Mouse (Mus musculus): ENCODE measurements at regions not wholly inside any gene's neighbourhood (a gene's known extent, or its start where the extent isn't known, plus 50 kb on each side); places are given as distances from the start of the nearest gene placed in this dataset.

DNA sequence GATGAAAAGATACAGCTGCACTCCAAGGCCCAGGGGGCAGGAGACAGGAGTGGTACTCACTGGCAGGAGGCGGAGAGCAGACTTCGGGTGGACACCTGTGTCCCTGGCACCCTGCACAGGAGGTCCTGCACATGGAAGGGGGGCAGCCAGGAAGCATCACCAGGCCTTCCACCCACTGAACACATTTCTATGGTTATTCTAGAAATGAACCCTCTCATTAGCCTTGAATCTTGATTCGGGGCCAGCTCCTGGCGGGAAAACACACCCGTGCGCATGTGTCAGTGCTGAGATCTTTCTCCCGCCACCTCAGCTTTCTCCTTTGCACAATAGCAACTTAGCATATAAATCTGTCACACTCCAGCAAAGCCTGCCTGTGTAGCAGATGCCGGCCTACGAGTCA lies 58.3 kb upstream of the 2410004P03Rik start:
- TF ChIP-seq CTCF (IDR thresholded peaks at IDR 0.05 in 2 of 3, conservative IDR thresholded peaks at IDR 0.05 in 1 of 3; ENCODE audit: control insufficient read depth in 1 of 3, insufficient read depth in 1 of 3, low read depth in 2 of 3, low read length in 3 of 3, poor library complexity in 1 of 3, severe bottlenecking in 1 of 3): no peak
- no peak for TF ChIP-seq POLR2A (IDR thresholded peaks at IDR 0.05; ENCODE audit: control insufficient read depth in 1 of 2, insufficient read depth in 1 of 2, low read depth in 1 of 2, low read length in 2 of 2, poor library complexity in 1 of 2)
- TF ChIP-seq EP300 (IDR thresholded peaks at IDR 0.05; ENCODE audit: low read depth in 1 of 2, low read length in 2 of 2): no peak
- no peak for TF ChIP-seq MEF2A (IDR thresholded peaks at IDR 0.05; ENCODE audit: extremely low read depth, insufficient replicate concordance, low read depth, low read length, poor library complexity, severe bottlenecking)
- TF ChIP-seq NRF1 (IDR thresholded peaks at IDR 0.05; ENCODE audit: insufficient read depth, low read depth, low read length, poor library complexity, severe bottlenecking): no peak
- no peak for TF ChIP-seq ZC3H11A (IDR thresholded peaks at IDR 0.05; ENCODE audit: low read depth, low read length)
- TF ChIP-seq ELF1 (IDR thresholded peaks at IDR 0.05; ENCODE audit: low read depth, low read length): no peak
- no peak for TF ChIP-seq ETS1 (IDR thresholded peaks at IDR 0.05; ENCODE audit: low read depth, low read length)
- no peak for TF ChIP-seq ZMIZ1 (IDR thresholded peaks at IDR 0.05; ENCODE audit: low read depth, low read length)
- no peak for TF ChIP-seq MAZ (IDR thresholded peaks at IDR 0.05; ENCODE audit: low read depth, low read length)
- no peak for TF ChIP-seq GATA1 (IDR thresholded peaks at IDR 0.05; ENCODE audit: low read depth, low read length)
- TF ChIP-seq MYB (IDR thresholded peaks at IDR 0.05; ENCODE audit: low read depth, low read length): no peak
- TF ChIP-seq SIN3A (IDR thresholded peaks at IDR 0.05; ENCODE audit: low read length): no peak
- no peak for TF ChIP-seq TCF12 (IDR thresholded peaks at IDR 0.05; ENCODE audit: low read depth, low read length)

Measured in MEL (cell line).